Mouse (Mus musculus) heart, postnatal 0 days (tissue): Measurements from ENCODE around the gene H2-Eb1.

Experiments used
- CTCF ChIP-seq: IDR thresholded peaks from 2 replicates; pipeline ENCODE4 v1.5.1; 2016; ENCODE audit warnings: antibody characterized with exemption, control low read depth, low read depth
- EP300 ChIP-seq: IDR thresholded peaks from 2 replicates; pipeline ENCODE4 v1.6.1; 2016; ENCODE audit warnings: antibody characterized with exemption, low read depth

- no peak for TF ChIP-seq EP300
- TF ChIP-seq CTCF, result no peak
Observed at GRCm38 (mm10) chr17:34261502-34261901, 44.2 kb upstream of the H2-Eb1 start.
